Comparison of ENCODE assay signal across 9 mouse cellular contexts in genomic region chr2:173173008-173173407, GRCm38 (mm10). TPM values are rescaled to one million over a fixed set of nuclear protein-coding genes. Genes with fewer than 3 reads are reported as not detected.
DNase-seq lines count a peak whose midpoint lies in the region; ATAC-seq and TF ChIP-seq lines count a peak whose summit lies in the region.
"Had no signal": no experiment of that assay in that cellular context is flagged by ENCODE, and none has a peak within 500 bp of the region (broad histone marks: within the 10 kb centered on the region; RNA-seq: fewer than 3 reads in every experiment).

No protein-coding gene starts in this region.

- peaks cover 17% of the 10 kb centered on the region for H3K4me1 ChIP-seq in heart, embryonic 11.5 days (ENCODE audit: control insufficient read depth, insufficient read depth, low read length)
- peaks cover 13% of the 10 kb centered on the region; the same call in 1 of the 2 replicates for H3K4me1 ChIP-seq in intestine, postnatal 0 days (replicated peaks; ENCODE audit: control insufficient read depth, insufficient read depth, low read length)
- H3K4me1 ChIP-seq in midbrain, embryonic 10.5 days: peaks cover 48% of the 10 kb centered on the region

- no peak for ATAC-seq in heart, embryonic 11.5 days (replicated peaks; ENCODE audit: insufficient number of reproducible peaks, low FRiP score, low TSS enrichment)
- ATAC-seq in intestine, postnatal 0 days: no peak
- ATAC-seq in cerebellum, adult (ENCODE audit: insufficient number of reproducible peaks, low FRiP score, low TSS enrichment): no peak

- peak overlapping the region; percentile 70; the same call in 1 of the 2 replicates for H3K9ac ChIP-seq in heart, embryonic 11.5 days (ENCODE audit: low read depth, low read length)
- H3K9ac ChIP-seq in intestine, postnatal 0 days (ENCODE audit: low read depth, low read length): no peak overlapping the region
- H3K9ac ChIP-seq: liver, embryonic 14.5 days had no signal

- TF ChIP-seq CTCF in intestine, postnatal 0 days (IDR thresholded peaks at IDR 0.05; ENCODE audit: low read depth): no peak

- no peak for DNase-seq in heart, postnatal 36 days
- DNase-seq in urinary bladder, postnatal 14 days (ENCODE audit: low spot score): peak; percentile 3
- no peak for DNase-seq in urinary bladder, postnatal 25 days (ENCODE audit: low spot score)
- DNase-seq in midbrain, embryonic 10.5 days (ENCODE audit: low spot score): peak; percentile 86
- DNase-seq in urinary bladder, postnatal 36 days (ENCODE audit: low spot score in 2 of 2): no peak

- intact Hi-C loops in heart, postnatal 36 days (cut with DNase I): no loop called here

- WGBS in heart, embryonic 11.5 days (ENCODE audit: insufficient replicate concordance): 36% methylated on average over 2 of the region's 2 CpGs
- WGBS in intestine, postnatal 0 days: 49% methylated on average over 2 of the region's 2 CpGs
- WGBS in midbrain, embryonic 10.5 days: 18% methylated on average over 2 of the region's 2 CpGs

- no peaks in the 10 kb centered on the region for H3K36me3 ChIP-seq in heart, embryonic 11.5 days (ENCODE audit: control insufficient read depth, insufficient read depth, low read length)
- no peaks in the 10 kb centered on the region for H3K36me3 ChIP-seq in intestine, postnatal 0 days (ENCODE audit: control insufficient read depth, insufficient read depth)
- no peaks in the 10 kb centered on the region for H3K36me3 ChIP-seq in midbrain, embryonic 10.5 days

- peak overlapping the region; percentile 75 for H3K4me2 ChIP-seq in heart, embryonic 11.5 days
- H3K4me2 ChIP-seq in intestine, postnatal 0 days (replicated peaks; ENCODE audit: low read depth): peak overlapping the region; percentile 48; the same call in 1 of the 2 replicates

- H3K27ac ChIP-seq in heart, embryonic 11.5 days (ENCODE audit: low read depth, low read length): peak overlapping the region; percentile 87
- peak overlapping the region; percentile 74 for H3K27ac ChIP-seq in intestine, postnatal 0 days (ENCODE audit: low read depth, low read length)
- H3K27ac ChIP-seq in midbrain, embryonic 10.5 days (replicated peaks): peak overlapping the region; percentile 93
- H3K27ac ChIP-seq: liver, embryonic 14.5 days had no signal

- no peaks in the 10 kb centered on the region; the same call in 1 of the 2 replicates for H3K9me3 ChIP-seq in heart, embryonic 11.5 days (replicated peaks; ENCODE audit: control insufficient read depth, low read length)
- no peaks in the 10 kb centered on the region for H3K9me3 ChIP-seq in intestine, postnatal 0 days (ENCODE audit: control insufficient read depth)
- peaks cover 7% of the 10 kb centered on the region for H3K9me3 ChIP-seq in midbrain, embryonic 10.5 days (replicated peaks)

- peaks cover 6% of the 10 kb centered on the region; the same call in 1 of the 2 replicates for H3K27me3 ChIP-seq in heart, embryonic 11.5 days (ENCODE audit: control insufficient read depth, insufficient read depth, low read length)
- no peaks in the 10 kb centered on the region for H3K27me3 ChIP-seq in intestine, postnatal 0 days (replicated peaks; ENCODE audit: control insufficient read depth, insufficient read depth, low read length)
- peaks cover 40% of the 10 kb centered on the region for H3K27me3 ChIP-seq in midbrain, embryonic 10.5 days (ENCODE audit: low read depth, poor library complexity, severe bottlenecking)

- H3K4me3 ChIP-seq in heart, embryonic 11.5 days (ENCODE audit: low read depth, low read length): no peak overlapping the region
- H3K4me3 ChIP-seq in intestine, postnatal 0 days (ENCODE audit: low read depth, low read length): no peak overlapping the region
- H3K4me3 ChIP-seq in midbrain, embryonic 10.5 days: peak overlapping the region; percentile 49

RNA-seq across cellular contexts. Expression of gene Pck1, which starts 20.2 kb away (rescaled TPM):
- polyA plus RNA-seq in heart, embryonic 11.5 days (2014; fragmentation: Nextera tagmentation; extraction: Ambion mirVana): not detected in 2 replicates
- total RNA-seq in heart, postnatal 36 days (2021): 10 to 100 TPM in 1 of 2 experiments, 1 to 10 TPM in 1; 3.3 to 26.2 TPM
- polyA plus RNA-seq in intestine, postnatal 0 days (2015; fragmentation: Nextera tagmentation; extraction: Ambion mirVana): 249 and 336 TPM in 2 replicates
- polyA plus RNA-seq in midbrain, embryonic 10.5 days (2016; fragmentation: Nextera tagmentation; extraction: Ambion mirVana): not detected in 2 replicates

RNA-seq across cellular contexts. Expression of gene Zbp1, which starts 45.7 kb away (rescaled TPM):
- not detected in 2 replicates for polyA plus RNA-seq in heart, embryonic 11.5 days (2014; fragmentation: Nextera tagmentation; extraction: Ambion mirVana)
- total RNA-seq in heart, postnatal 36 days (2021): 1 to 10 TPM in 1 of 2 experiments, under 1 TPM in 1; 0.44 to 1.8 TPM
- 13.9 and 14.0 TPM in 2 replicates for polyA plus RNA-seq in intestine, postnatal 0 days (2015; fragmentation: Nextera tagmentation; extraction: Ambion mirVana)
- polyA plus RNA-seq in midbrain, embryonic 10.5 days (2016; fragmentation: Nextera tagmentation; extraction: Ambion mirVana): 0.28 and 0.43 TPM in 2 replicates

RNA-seq across cellular contexts. Expression of gene Ctcfl, which starts 53.7 kb away (rescaled TPM):
- 0.39 and 0.42 TPM in 2 replicates for polyA plus RNA-seq in heart, embryonic 11.5 days (2014; fragmentation: Nextera tagmentation; extraction: Ambion mirVana)
- under 1 TPM in 1 of 2 experiments, not detected in 1; 0.14 TPM for total RNA-seq in heart, postnatal 36 days (2021)
- 0.82 and 1.0 TPM in 2 replicates for polyA plus RNA-seq in intestine, postnatal 0 days (2015; fragmentation: Nextera tagmentation; extraction: Ambion mirVana)
- polyA plus RNA-seq in midbrain, embryonic 10.5 days (2016; fragmentation: Nextera tagmentation; extraction: Ambion mirVana): 0.07 and 0.11 TPM in 2 replicates

Comparison
In these comparisons a context has a peak if more than half of its experiments do, and no peak if none do; other contexts are left out.
1. DNase-seq: peak in urinary bladder, postnatal 14 days (single experiment) and midbrain, embryonic 10.5 days (single experiment); none in heart, postnatal 36 days (0 of 2), urinary bladder, postnatal 25 days (single experiment) and urinary bladder, postnatal 36 days (0 of 2).
2. RNA of gene Pck1, which starts 20.2 kb away (polyA plus RNA-seq): 249 to 336 TPM in intestine, postnatal 0 days; not detected in heart, embryonic 11.5 days and not detected in midbrain, embryonic 10.5 days; every median in the first group is over 100 times any median in the second.
3. RNA of gene Zbp1, which starts 45.7 kb away (polyA plus RNA-seq): 13.9 to 14.0 TPM in intestine, postnatal 0 days; 0.28 to 0.43 TPM in midbrain, embryonic 10.5 days and not detected in heart, embryonic 11.5 days; every median in the first group is over 10 times any median in the second.
4. Peak in every context shown above with its lines, with median percentiles within 50 percentile points of each other: H3K27ac ChIP-seq.